Mouse (Mus musculus) brain, embryonic 14.5 days (tissue): Measurements from ENCODE around the gene Fbxl5.

Source experiments
- CTCF ChIP-seq: fragments of 200-500 bp; IDR thresholded peaks from 2 replicates; pipeline ENCODE4 v1.5.1; 2012; ENCODE audit warnings: inconsistent platforms, mild to moderate bottlenecking, moderate library complexity, borderline replicate concordance; ENCODE audit not compliant: insufficient read depth, insufficient read length; ENCODE audit errors: extremely low read depth
- POLR2A ChIP-seq: fragments of 200-500 bp; IDR thresholded peaks from 2 replicates; pipeline ENCODE4 v1.6.1; 2012; ENCODE audit warnings: mild to moderate bottlenecking, inconsistent platforms, borderline replicate concordance; ENCODE audit not compliant: poor library complexity, insufficient read depth, insufficient read length, severe bottlenecking; ENCODE audit errors: extremely low read depth

DNA sequence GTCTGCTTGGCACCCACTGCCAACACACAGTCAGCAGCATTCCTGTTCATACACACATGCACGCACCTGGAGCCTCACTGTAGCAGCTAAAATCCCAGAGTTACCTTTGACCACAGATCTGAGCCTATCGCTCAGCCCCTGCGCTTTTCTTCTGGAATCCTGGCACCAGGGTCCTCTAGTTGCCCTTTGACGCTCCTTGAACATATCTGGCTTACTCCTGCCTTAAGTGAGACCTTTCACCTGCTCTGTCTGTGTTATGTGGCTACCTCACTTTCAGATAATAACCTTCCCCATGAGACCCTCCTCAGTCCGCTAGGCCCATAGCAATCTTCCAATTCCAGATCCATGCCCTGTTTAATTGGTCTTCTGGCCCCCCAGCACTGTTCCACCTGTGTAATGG lies 38.7 kb upstream of the Fbxl5 start:
- no peak for TF ChIP-seq CTCF
- TF ChIP-seq POLR2A, result no peak
